Mouse (Mus musculus) MEL (cell line): Measurements from ENCODE around the gene Filip1l.

Experiments
- CTCF ChIP-seq, 3 experiments: IDR thresholded peaks in 2 of 3; conservative IDR thresholded peaks in 1 of 3; 2 replicates each; pipeline ENCODE4 v1.5.1; 2011 to 2012; ENCODE audit warnings: low read length in 3 of 3, low read depth in 2 of 3, mild to moderate bottlenecking in 2 of 3, improper control_type of control experiment in 1 of 3, inconsistent platforms in 1 of 3, mixed read lengths in 1 of 3, moderate library complexity in 1 of 3; ENCODE audit not compliant: control insufficient read depth in 1 of 3, insufficient read depth in 1 of 3, poor library complexity in 1 of 3, severe bottlenecking in 1 of 3
- EP300 ChIP-seq, 2 experiments: IDR thresholded peaks; 2 replicates each; pipeline ENCODE4 v1.6.1; 2011; ENCODE audit warnings: improper control_type of control experiment in 2 of 2, low read length in 2 of 2, low read depth in 1 of 2, mild to moderate bottlenecking in 1 of 2
- RAD21 ChIP-seq: IDR thresholded peaks from 2 replicates; pipeline ENCODE4 v1.6.1; 2011; ENCODE audit warnings: mild to moderate bottlenecking, low read depth, low read length, improper control_type of control experiment
- SMC3 ChIP-seq: IDR thresholded peaks from 2 replicates; pipeline ENCODE4 v1.6.1; 2011; ENCODE audit warnings: low read depth, low read length, improper control_type of control experiment

GRCm38 (mm10) chr16:57486266-57486665, 133.4 kb downstream of the Filip1l start:
- TF ChIP-seq CTCF (IDR thresholded peaks at IDR 0.05 in 2 of 3, conservative IDR thresholded peaks at IDR 0.05 in 1 of 3; ENCODE audit: control insufficient read depth in 1 of 3, insufficient read depth in 1 of 3, low read depth in 2 of 3, low read length in 3 of 3, poor library complexity in 1 of 3, severe bottlenecking in 1 of 3), result no peak
- TF ChIP-seq RAD21, result no peak
- no peak for TF ChIP-seq SMC3
- no peak for TF ChIP-seq EP300 (IDR thresholded peaks at IDR 0.05; ENCODE audit: low read depth in 1 of 2, low read length in 2 of 2)
